In the genomic region with DNA sequence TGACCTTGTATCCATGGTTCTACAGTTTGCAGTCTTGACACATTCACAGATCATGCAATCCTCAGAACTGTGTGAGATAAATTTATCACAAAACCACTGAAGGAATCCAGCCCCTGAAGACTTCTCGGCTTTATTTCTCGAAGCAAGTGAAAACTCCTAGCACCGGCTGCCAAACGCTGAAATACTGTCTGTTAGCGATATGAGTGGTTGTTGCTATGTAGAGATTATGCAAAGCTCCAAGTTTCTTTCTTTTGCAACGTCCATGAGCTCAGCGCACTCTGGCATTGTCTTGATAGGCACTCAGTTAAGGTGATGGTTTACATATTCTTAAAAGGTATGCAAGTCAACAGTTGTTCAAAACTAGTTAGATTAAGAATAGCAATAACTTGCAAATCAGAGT, we compare ENCODE assay signal across 9 mouse cellular contexts. TPM values are rescaled to one million over a fixed set of nuclear protein-coding genes. Genes with fewer than 3 reads are reported as not detected.
DNase-seq lines count a peak whose midpoint lies in the region.
"Had no signal": no experiment of that assay in that cellular context is flagged by ENCODE, and none has a peak within 500 bp of the region (broad histone marks: within the 10 kb centered on the region; RNA-seq: fewer than 3 reads in every experiment).

No protein-coding gene starts in this region.

- DNase-seq in cerebellum, adult 9-10 months, result peak; percentile 44
- no peak for DNase-seq in cerebellum, adult 18-20 months
- peak; percentile 60 to 78 for DNase-seq in right cerebral cortex, postnatal 10 days (ENCODE audit: low spot score in 2 of 2)
- DNase-seq in right cerebral cortex, postnatal 25 days, result no peak
- peak; percentile 37 for DNase-seq in lung, postnatal 10 days
- DNase-seq in urinary bladder, adult 2 months (ENCODE audit: low spot score), result no peak
- no peak for DNase-seq in spleen, postnatal 14 days (ENCODE audit: low spot score in 2 of 2)
- DNase-seq in adrenal gland, adult 18-20 months (ENCODE audit: low spot score in 2 of 2), result no peak
- DNase-seq: right cerebral cortex, adult 18-20 months had no signal

RNA-seq across cellular contexts. Expression of a gene that starts 13.3 kb away (rescaled TPM):
- 289 and 307 TPM in 2 replicates for polyA plus RNA-seq in urinary bladder, adult 2 months (2012; rRNA removed)
- total RNA-seq in adrenal gland, adult 18-20 months (2021), result 100 to 1,000 TPM; 397 to 428 TPM

RNA-seq across cellular contexts. Expression of a gene that starts 26.4 kb away (rescaled TPM):
- 10.0 and 12.9 TPM in 2 replicates for polyA plus RNA-seq in urinary bladder, adult 2 months (2012; rRNA removed)
- 10 to 100 TPM in 1 of 2 experiments, 1 to 10 TPM in 1; 8.9 to 14.8 TPM for total RNA-seq in adrenal gland, adult 18-20 months (2021)

Comparison
In these comparisons a context has a peak if more than half of its experiments do, and no peak if none do; other contexts are left out.
1. DNase-seq: peak in cerebellum, adult 9-10 months (single experiment), right cerebral cortex, postnatal 10 days (2 of 2) and lung, postnatal 10 days (single experiment); none in cerebellum, adult 18-20 months (0 of 2), right cerebral cortex, postnatal 25 days (single experiment), urinary bladder, adult 2 months (single experiment), spleen, postnatal 14 days (0 of 2) and adrenal gland, adult 18-20 months (0 of 2).